Mouse (Mus musculus) brain, embryonic 14.5 days (tissue): ENCODE measurements around the gene Abcc4.

Source experiments
- CTCF ChIP-seq: fragments of 200-500 bp; IDR thresholded peaks from 2 replicates; pipeline ENCODE4 v1.5.1; 2012; ENCODE audit warnings: inconsistent platforms, mild to moderate bottlenecking, moderate library complexity, borderline replicate concordance; ENCODE audit not compliant: insufficient read depth, insufficient read length; ENCODE audit errors: extremely low read depth
- POLR2A ChIP-seq: fragments of 200-500 bp; IDR thresholded peaks from 2 replicates; pipeline ENCODE4 v1.6.1; 2012; ENCODE audit warnings: mild to moderate bottlenecking, inconsistent platforms, borderline replicate concordance; ENCODE audit not compliant: poor library complexity, insufficient read depth, insufficient read length, severe bottlenecking; ENCODE audit errors: extremely low read depth

DNA sequence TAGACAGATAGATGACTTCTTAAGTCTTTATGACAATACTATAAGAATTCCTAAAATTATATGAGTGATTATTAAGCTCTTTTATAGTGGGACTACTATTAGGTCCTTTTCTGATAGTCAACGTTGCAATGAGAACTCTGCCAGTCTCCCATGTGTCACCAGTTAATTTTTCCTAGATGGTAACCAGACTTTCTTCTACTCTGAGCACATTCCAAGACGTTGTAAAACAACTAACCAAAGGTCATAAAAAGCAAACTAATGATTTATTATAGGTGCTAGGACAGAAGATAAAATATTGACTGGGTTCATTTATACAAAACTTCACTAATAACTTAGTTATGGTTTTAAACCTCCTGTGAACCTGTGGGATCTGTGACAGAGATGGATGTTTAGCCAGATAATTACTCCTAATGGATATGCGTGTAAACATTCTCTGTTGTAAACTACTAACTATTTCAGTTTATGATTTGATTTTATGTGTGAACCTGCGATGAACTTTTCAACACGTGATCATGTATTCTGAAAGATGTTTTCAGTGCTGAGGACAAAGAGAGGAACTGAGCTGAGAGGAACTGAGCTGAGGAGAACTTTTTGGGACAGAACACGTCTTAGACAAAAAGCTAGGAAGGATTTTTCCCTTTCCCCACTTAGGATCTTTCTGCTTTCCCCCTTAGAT, 85.1 kb downstream of the Abcc4 start:
- no peak for TF ChIP-seq POLR2A
- no peak for TF ChIP-seq CTCF
